Mouse (Mus musculus): ENCODE data around the gene Mthfd1l. TPM values are rescaled to one million over a fixed set of nuclear protein-coding genes. Genes with fewer than 3 reads are reported as not detected.

The Mthfd1l gene
- polyA plus RNA-seq, 1 experiment = 15.5 TPM

GRCm38 (mm10) chr10:4085363-4086141, 112.6 kb downstream of the Mthfd1l start:
- Histone ChIP-seq H3K4me1 (ENCODE audit: control insufficient read depth, insufficient read depth, low read length) (no peaks in the 10 kb centered on the region), H3K27ac (ENCODE audit: control insufficient read depth, insufficient read depth, low read depth, low read length, poor library complexity) (no peak overlapping the region), H3K4me3 (replicated peaks; ENCODE audit: control insufficient read depth, low read depth, low read length) (no peak overlapping the region)
- 73% methylated on average over 7 of the region's 7 CpGs for WGBS
- TF ChIP-seq CTCF (IDR thresholded peaks at IDR 0.05; ENCODE audit: control insufficient read depth, insufficient read depth, low read length) = no peak

- Histone ChIP-seq H3K4me1 (ENCODE audit: control insufficient read depth, insufficient read depth, low read length) (no peaks in the 10 kb centered on the region), H3K4me3 (replicated peaks; ENCODE audit: control insufficient read depth, low read depth, low read length) (no peak overlapping the region), H3K27ac (ENCODE audit: control insufficient read depth, insufficient read depth, low read depth, low read length, poor library complexity) (no peak overlapping the region)
- 89% methylated on average over 3 of the region's 3 CpGs for WGBS
- TF ChIP-seq CTCF (IDR thresholded peaks at IDR 0.05; ENCODE audit: control insufficient read depth, insufficient read depth, low read length) (no peak), POLR2A (IDR thresholded peaks at IDR 0.05; ENCODE audit: borderline replicate concordance, control insufficient read depth, low read depth, low read length) (no peak)
These were observed 114.6 kb downstream of the Mthfd1l start for GRCm38 (mm10) chr10:4087563-4087962.

GRCm38 (mm10) chr10:4088744-4089414, 116.0 kb downstream of the Mthfd1l start:
- no peak overlapping the region for H3K4me3 ChIP-seq (replicated peaks; ENCODE audit: control insufficient read depth, low read depth, low read length)
- no peaks in the 10 kb centered on the region for H3K4me1 ChIP-seq (ENCODE audit: control insufficient read depth, insufficient read depth, low read length)
- 71% methylated on average over 7 of the region's 7 CpGs for WGBS
- TF ChIP-seq CTCF (IDR thresholded peaks at IDR 0.05; ENCODE audit: control insufficient read depth, insufficient read depth, low read length) = peak; percentile 36; the same call in 1 of the 2 replicates
- TF ChIP-seq POLR2A (IDR thresholded peaks at IDR 0.05; ENCODE audit: borderline replicate concordance, control insufficient read depth, low read depth, low read length) = no peak
- no peak overlapping the region for H3K27ac ChIP-seq (ENCODE audit: control insufficient read depth, insufficient read depth, low read depth, low read length, poor library complexity)

GRCm38 (mm10) chr10:4089885-4090284, 117.0 kb downstream of the Mthfd1l start:
- Histone ChIP-seq H3K27ac (ENCODE audit: control insufficient read depth, insufficient read depth, low read depth, low read length, poor library complexity) (no peak overlapping the region), H3K4me3 (replicated peaks; ENCODE audit: control insufficient read depth, low read depth, low read length) (no peak overlapping the region), H3K4me1 (ENCODE audit: control insufficient read depth, insufficient read depth, low read length) (no peaks in the 10 kb centered on the region)
- TF ChIP-seq CTCF (IDR thresholded peaks at IDR 0.05; ENCODE audit: control insufficient read depth, insufficient read depth, low read length) (no peak), POLR2A (IDR thresholded peaks at IDR 0.05; ENCODE audit: borderline replicate concordance, control insufficient read depth, low read depth, low read length) (no peak)
- WGBS = 90% methylated on average over 15 of the region's 15 CpGs

- Histone ChIP-seq H3K4me3 (replicated peaks; ENCODE audit: control insufficient read depth, low read depth, low read length) (no peak overlapping the region), H3K27ac (ENCODE audit: control insufficient read depth, insufficient read depth, low read depth, low read length, poor library complexity) (no peak overlapping the region), H3K4me1 (ENCODE audit: control insufficient read depth, insufficient read depth, low read length) (no peaks in the 10 kb centered on the region; the same call in 1 of the 2 replicates)
- no peak for TF ChIP-seq CTCF (IDR thresholded peaks at IDR 0.05; ENCODE audit: control insufficient read depth, insufficient read depth, low read length)
- no peak for TF ChIP-seq POLR2A (IDR thresholded peaks at IDR 0.05; ENCODE audit: borderline replicate concordance, control insufficient read depth, low read depth, low read length)
- WGBS = 89% methylated on average over 8 of the region's 8 CpGs
These were observed 120.1 kb downstream of the Mthfd1l start for GRCm38 (mm10) chr10:4092990-4093389.

GRCm38 (mm10) chr10:4094093-4094817, 121.3 kb downstream of the Mthfd1l start:
- no peaks in the 10 kb centered on the region; the same call in 1 of the 2 replicates for H3K4me1 ChIP-seq (ENCODE audit: control insufficient read depth, insufficient read depth, low read length)
- no peak for TF ChIP-seq POLR2A (IDR thresholded peaks at IDR 0.05; ENCODE audit: borderline replicate concordance, control insufficient read depth, low read depth, low read length)
- TF ChIP-seq CTCF (IDR thresholded peaks at IDR 0.05; ENCODE audit: control insufficient read depth, insufficient read depth, low read length) = no peak
- no peak overlapping the region for H3K27ac ChIP-seq (ENCODE audit: control insufficient read depth, insufficient read depth, low read depth, low read length, poor library complexity)
- 95% methylated on average over 9 of the region's 9 CpGs for WGBS
- H3K4me3 ChIP-seq (replicated peaks; ENCODE audit: control insufficient read depth, low read depth, low read length) = no peak overlapping the region

- 49% methylated on average over 5 of the region's 5 CpGs for WGBS
- Histone ChIP-seq H3K4me1 (ENCODE audit: control insufficient read depth, insufficient read depth, low read length) (peaks cover 2% of the 10 kb centered on the region; the same call in 1 of the 2 replicates), H3K27ac (ENCODE audit: control insufficient read depth, insufficient read depth, low read depth, low read length, poor library complexity) (no peak overlapping the region), H3K4me3 (replicated peaks; ENCODE audit: control insufficient read depth, low read depth, low read length) (no peak overlapping the region)
- TF ChIP-seq POLR2A (IDR thresholded peaks at IDR 0.05; ENCODE audit: borderline replicate concordance, control insufficient read depth, low read depth, low read length) = no peak
- TF ChIP-seq CTCF (IDR thresholded peaks at IDR 0.05; ENCODE audit: control insufficient read depth, insufficient read depth, low read length) = no peak
These were observed 123.2 kb downstream of the Mthfd1l start for GRCm38 (mm10) chr10:4096151-4096550.

- WGBS = 50% methylated on average over 6 of the region's 6 CpGs
- TF ChIP-seq POLR2A (IDR thresholded peaks at IDR 0.05; ENCODE audit: borderline replicate concordance, control insufficient read depth, low read depth, low read length) (no peak), CTCF (IDR thresholded peaks at IDR 0.05; ENCODE audit: control insufficient read depth, insufficient read depth, low read length) (no peak)
- peaks cover 2% of the 10 kb centered on the region; the same call in 1 of the 2 replicates for H3K4me1 ChIP-seq (ENCODE audit: control insufficient read depth, insufficient read depth, low read length)
- no peak overlapping the region for H3K4me3 ChIP-seq (replicated peaks; ENCODE audit: control insufficient read depth, low read depth, low read length)
- H3K27ac ChIP-seq (ENCODE audit: control insufficient read depth, insufficient read depth, low read depth, low read length, poor library complexity) = no peak overlapping the region
These were observed 127.1 kb downstream of the Mthfd1l start for GRCm38 (mm10) chr10:4100007-4100406.
